Mouse (Mus musculus) erythroid progenitor cell, adult 5-6 weeks (primary cell): ENCODE measurements around the gene Olfr281. TPM values are rescaled to one million over a fixed set of nuclear protein-coding genes. Genes with fewer than 3 reads are reported as not detected.
"Not testable (repeated sequence)": the region's sequence is repeated elsewhere in the genome, so short reads cannot be mapped to it uniquely, and the experiment has no call there.

Experiments
- ATAC-seq: replicated peaks from 2 replicates; pipeline ENCODE4 v1.8.0; 2016; ENCODE audit warnings: moderate number of reproducible peaks, mild to moderate bottlenecking, moderate TSS enrichment, inconsistent platforms; ENCODE audit not compliant: poor library complexity, low FRiP score, severe bottlenecking
- total RNA-seq, 2 experiments: library from RNA; stranded (forward) in 1 of 2; stranded (reverse) in 1 of 2; fragments of 150-400 nt in 1 of 2; fragments of 186-747, 209-891 nt in 1 of 2; gene quantifications; 2 replicates each; pipeline versions ENCODE4 v1.2.3 to v1.2.4; 2015 to 2017; ENCODE audit warnings: low replicate concordance in 2 of 2

The Olfr281 gene
- total RNA-seq (2015; ENCODE audit: low replicate concordance) (not detected in 2 replicates), total RNA-seq (2017; ENCODE audit: low replicate concordance) (not detected in 2 replicates)

DNA sequence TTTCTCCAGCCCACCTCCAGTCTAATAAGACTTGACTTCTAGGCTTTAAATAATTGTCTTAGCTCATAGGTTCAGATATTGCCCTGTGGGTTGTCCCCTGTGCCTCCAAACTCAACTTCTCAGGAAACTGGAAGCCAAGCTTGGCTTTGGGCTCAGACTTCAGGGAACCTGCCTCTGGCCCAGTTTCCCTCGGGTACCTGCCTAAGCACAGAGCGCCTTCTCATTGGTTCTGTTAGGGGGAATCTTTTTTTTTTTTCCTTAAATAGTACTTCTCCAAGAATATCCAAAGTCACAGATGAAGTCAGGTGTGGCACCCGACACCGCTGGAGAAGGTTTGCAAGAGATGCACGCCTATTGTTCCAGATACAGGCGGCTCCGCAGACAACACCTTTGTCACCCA, at the start of gene Olfr281:
Gene Olfr281, plus strand, starts transcription at position 301 of the 400 bp plus-strand sequence.
- no peak for ATAC-seq

DNA sequence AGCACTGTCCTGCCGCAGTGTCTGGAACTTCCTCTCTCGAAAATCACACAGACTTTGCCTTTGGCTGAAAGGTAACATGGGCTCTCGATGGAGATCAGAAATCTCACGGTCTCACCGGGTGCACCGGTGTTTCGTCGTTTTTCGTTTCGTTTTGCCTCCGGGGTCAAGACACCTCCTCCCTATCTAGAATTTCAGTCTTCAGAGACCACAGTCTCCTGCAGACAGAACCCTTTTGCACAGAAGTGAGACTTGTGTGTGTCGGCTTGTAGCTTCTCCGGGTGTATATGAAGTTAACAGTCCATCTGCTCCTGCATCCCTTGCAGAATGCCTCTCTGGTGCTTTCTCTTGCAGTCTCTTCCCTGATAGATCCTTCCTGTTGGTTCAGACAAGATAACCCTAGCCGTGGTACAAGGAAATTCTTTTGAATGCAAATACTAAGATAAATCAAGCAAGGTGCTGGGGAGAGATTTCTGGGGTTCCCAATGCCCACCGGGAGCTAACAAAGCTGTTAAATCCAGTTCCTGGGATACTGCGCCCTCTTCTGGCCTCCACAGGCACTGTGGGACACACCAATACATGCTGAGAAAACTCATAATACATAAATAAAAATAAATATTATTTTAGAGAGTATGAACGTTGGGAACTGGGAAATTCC, 43.9 kb upstream of the Olfr281 start:
- no peak for ATAC-seq

DNA sequence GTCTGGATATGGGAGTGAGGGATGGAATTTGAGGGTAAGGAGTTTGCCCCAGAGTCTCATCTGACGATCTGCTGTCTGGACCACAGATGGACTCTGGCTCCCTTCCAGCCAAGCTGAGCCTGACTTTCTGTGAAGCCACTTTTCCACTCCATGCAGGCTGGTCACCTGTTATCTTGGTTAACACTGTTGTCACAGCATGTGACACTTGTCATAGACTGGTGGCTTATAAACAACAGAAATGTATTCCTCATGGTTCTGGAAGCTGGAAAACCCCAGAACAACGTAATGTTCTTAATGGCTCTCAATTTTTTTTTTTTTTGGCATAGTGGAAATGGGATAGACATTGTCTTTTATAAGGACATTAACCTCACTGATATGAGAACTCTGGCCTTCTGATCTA, 42.8 kb upstream of the Olfr281 start:
- ATAC-seq: no peak

DNA sequence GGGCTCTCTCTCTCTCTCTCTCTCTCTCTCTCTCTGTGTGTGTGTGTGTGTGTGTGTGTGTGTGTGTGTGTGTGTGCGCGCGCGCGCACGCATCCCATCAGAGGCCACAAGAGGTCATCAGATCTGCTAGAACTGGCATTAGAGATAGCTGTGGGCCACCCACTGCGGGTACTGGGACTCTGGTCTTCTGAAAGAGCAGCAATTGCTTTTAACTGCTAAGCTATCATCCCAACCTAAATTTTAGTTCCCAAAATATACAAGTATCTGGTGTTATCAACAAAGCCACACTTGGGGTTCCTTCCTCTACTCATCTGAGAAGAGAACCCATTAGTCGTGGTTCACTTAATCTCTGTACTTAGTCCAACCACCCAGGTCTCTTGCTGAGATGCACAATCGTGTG, 42.1 kb upstream of the Olfr281 start:
- no peak for ATAC-seq

DNA sequence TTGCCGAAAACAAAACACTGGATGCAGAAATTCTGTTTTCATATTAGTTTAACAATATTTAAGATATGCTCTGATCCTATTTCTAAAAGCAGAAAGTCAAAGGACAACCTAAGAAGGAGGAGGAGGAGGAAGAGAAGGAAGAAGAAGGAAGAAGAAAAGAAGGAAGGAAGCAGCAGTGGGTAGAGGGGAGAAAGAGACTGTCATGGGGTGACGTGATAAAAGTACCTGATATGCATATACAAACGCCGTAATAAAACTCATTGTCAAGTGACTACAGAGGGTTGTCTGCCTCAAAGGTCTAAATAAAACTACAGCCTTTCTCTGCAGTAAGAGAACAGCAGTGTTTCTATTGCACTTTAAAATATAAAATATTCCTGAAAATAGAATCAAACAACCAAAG, 36.4 kb upstream of the Olfr281 start:
- ATAC-seq: no peak

DNA sequence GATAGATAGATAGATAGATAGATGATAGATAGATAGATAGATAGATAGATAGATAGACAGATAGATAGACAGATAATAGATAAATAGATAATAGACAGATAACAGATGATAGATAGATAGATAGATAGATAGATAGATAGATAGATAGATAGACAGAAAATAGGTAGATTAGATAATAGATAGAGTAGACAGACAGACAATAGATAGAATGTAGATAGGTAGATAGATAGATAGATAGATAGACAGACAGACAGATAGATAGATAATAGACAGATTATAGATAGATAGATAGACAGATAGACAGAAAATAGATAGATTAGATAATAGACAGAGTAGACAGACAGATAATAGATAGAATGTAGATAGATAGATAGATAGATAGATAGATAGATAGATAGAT, 35.6 kb upstream of the Olfr281 start:
- not testable (repeated sequence) for ATAC-seq

DNA sequence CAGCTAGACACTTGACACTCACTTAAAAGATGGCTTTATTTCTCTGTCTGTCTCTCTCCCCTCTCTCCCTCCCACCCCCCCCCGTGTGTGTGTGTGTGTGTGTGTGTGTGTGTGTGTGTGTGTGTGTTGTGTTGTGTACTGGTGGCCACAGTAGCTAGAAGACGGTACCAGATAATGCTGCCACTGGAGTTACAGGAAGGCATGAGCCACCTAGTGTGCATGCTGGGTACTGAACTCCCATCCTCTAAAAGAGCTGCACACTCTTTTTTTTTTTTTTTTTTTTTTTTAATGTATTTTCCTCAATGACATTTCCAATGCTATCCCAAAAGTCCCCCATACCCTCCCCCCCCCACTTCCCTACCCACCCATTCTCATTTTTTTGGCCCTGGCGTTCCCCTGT, 35.1 kb upstream of the Olfr281 start:
- not testable (repeated sequence) for ATAC-seq

DNA sequence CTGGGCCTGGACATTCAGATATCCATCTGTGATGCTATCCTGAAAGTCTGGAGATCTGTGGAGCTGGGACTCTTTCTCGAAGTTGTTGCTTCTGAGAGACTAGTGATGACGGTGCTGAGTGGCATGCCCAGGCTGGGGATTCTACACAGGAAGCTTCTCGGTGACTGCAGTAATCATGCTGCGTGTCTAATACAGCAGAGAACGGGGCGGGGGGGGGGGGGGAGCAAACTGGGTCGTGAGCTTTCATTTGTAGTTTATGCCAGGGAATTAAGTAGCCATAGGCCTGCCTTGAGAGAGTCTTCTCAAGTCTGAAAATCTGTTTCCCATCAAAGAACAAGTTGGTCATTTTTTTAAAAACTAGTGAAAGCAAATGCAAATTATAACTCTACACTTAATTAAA, 34.3 kb upstream of the Olfr281 start:
- ATAC-seq: no peak

DNA sequence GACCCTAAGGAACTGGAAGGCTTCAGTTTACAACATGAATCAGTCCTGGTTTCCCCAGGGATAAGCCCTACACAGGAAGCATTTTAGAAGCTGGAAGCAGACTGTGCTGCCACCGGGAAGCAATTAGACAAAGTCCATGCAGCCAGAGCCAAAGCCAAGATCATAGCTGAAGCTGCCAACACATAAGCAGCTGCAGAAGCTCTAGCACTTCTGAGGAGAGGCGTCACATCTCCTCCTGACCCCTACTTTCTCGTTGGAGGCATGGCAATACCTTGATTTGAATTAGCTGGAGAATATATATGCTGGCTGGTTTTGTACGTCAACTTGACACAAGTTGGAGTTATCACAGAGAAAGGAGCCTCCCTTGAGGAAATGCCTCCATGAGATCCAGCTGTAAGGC, 31.5 kb upstream of the Olfr281 start:
- no peak for ATAC-seq

DNA sequence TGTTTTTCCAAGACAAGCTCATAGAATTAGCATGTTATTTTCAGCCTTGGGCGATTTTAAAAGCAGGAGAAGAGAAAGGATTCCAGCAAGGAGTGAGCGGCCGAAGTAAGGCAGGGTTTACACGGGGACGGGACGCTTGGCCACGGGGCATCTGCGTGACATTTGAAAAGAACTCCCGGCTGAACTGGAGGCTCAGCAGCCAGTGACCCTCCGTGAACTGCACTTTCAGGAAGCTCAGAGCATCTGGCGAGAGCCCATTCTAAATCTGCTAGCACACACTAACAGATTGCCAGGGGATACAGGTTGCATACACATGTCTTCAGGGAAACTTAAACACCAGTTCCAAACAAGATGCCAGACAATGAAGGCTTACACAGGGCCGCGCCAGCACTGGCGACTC, 28.1 kb upstream of the Olfr281 start:
- ATAC-seq: no peak

DNA sequence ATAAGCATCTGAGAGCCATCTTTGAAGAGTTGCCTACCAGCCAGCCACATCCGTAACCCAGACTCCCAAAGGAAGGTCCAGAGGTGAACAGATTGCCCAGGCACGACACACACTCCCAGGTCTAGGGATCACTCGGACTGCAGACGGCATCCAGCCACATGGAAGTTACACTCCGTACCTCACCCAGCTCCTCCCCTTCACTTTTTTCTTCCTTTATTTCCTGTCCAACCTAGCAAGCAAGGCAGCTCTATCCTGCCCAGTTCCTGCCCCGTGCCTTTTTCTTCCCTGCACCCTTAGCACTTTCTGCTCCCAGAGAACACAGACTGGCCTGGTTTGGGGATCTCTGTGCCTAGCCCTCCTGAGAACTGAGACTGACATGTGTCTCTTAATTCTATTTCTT, 27.6 kb upstream of the Olfr281 start:
- ATAC-seq: no peak

DNA sequence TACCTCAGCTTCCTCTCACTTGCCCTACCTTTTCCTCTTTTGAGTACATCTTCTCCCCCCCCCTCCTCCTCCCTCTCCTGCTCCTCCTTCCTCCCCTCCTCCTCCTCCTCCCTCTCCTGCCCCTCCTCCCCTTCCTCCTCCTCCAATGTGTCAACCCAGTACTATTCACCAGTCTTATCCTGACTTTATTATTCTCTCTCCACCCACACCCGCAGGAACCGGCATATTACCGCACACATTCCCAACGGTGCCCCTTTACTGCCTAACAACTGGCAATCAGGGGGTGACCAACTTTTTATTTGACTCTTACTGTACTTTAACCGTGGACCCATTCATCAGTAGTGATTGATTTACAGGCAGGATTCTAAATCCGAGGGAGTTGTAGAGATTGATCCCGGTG, 27.2 kb upstream of the Olfr281 start:
- no peak for ATAC-seq

DNA sequence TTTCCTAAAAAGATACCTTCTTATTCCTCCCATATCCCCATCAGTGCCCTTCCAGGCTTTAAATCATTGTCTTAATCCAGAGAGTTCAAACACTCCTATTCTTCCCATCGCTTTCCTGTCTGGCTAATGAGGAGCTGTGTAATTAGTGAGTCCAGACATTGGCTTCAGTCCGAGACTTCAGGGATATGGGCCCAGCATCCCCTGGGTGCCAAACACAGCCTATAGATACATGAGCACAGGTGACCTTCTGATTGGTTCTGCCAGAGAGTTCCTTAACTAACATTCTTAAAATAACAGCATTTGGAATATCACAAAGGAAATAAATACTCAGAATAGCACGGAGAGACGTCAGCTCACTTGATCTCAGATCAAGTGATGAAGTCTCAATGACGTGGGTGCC, 21.5 kb upstream of the Olfr281 start, which contains the start of gene Olfr282:
Gene Olfr282, plus strand, starts transcription at position 301 of the 400 bp plus-strand sequence.
- ATAC-seq: not testable (repeated sequence)

DNA sequence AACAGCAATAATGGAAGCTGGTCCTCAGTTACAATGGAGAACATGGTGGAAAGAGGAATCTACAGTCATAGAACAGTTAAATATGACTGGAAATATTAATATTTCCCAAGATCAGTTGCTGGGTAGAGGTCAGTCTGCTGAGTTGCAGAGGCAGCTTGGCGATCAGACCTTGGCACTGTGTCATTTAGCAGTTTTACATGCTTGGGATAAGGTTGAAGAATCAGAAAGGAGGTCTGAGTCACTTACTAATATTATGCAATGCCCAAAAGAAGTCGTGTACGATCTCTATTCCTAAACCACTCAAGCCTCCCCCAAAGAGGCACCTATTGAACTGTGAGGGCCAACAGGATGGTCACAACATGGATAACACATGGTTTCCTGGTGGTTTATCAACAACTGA, 7.8 kb upstream of the Olfr281 start:
- no peak for ATAC-seq

DNA sequence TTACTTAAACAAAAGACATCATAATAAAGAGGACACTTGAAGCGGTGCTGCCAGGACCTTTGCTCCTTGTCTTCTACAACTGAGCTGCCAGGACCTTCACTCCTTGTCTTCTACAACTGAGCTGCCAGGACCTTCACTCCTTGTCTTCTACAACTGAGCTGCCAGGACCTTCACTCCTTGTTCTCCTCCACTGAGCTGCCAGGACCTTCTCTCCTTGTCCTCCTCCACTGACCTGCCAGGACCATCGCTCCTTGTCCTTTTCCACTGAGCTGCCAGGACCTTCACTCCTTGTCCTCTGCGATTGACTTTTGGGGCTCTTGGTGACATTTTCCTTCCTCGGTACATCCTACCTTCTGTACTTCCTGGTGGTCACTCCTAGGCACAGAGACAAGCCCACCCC, 3.9 kb upstream of the Olfr281 start:
- no peak for ATAC-seq

DNA sequence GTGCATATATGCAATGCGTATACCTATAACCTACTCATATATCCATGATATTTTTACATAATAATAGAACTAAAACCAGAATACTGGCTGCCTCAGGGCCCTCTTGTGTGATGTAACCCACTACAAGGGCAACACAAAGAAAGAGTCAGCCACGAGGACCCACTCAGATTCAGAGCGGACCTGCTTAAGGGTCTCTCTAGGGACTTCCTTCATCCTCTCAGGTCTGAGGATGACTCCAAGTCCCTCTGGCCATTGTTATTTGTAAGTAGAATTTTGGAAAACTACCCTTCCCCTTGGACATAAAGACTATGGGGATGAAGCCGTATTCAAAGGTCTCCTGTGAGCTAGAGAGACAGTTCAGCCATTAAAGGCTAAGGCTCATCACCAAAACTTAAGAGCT, 17.2 kb downstream of the Olfr281 start, which contains the start of gene OR5BS1P:
Gene OR5BS1P, plus strand, starts transcription at position 301 of the 400 bp plus-strand sequence.
- no peak for ATAC-seq

DNA sequence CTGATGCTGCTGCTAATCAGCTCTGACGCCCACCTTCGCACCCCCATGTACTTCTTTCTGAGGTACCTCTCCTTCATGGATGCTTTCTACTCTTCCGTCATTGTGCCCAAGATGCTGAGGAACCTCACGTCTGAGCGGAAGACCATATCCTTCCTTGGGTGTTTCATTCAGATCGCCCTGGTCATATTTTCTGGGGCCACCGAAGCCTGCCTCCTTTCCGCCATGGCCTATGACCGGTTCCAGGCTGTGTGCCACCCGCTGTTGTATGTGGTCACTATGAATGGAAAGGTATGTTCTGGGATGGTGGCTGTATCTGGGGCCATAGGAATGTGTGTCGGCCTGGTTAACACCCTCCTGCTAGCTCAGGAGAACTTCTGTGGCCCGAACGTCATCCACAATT, 19.2 kb downstream of the Olfr281 start:
- ATAC-seq: no peak

DNA sequence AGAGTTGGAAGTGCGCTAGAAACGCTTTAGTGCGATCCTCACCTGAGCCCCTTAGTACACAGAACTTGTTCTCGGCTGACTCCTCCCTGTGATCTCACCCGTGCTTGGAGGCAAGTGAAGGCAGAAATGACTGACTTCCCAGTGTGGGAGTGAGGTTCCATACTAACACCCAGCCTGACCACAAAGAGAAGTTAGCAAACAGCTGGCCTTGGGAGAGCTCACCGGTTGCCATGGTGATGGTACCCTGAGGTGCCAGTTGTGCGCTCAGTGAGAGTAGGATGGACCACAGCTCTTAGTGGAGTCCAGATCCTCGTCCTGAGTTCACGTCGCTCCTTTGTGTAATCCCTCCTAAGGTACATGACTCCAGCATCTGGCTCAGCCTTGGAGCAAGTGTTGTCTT, 22.6 kb downstream of the Olfr281 start:
- ATAC-seq: no peak

DNA sequence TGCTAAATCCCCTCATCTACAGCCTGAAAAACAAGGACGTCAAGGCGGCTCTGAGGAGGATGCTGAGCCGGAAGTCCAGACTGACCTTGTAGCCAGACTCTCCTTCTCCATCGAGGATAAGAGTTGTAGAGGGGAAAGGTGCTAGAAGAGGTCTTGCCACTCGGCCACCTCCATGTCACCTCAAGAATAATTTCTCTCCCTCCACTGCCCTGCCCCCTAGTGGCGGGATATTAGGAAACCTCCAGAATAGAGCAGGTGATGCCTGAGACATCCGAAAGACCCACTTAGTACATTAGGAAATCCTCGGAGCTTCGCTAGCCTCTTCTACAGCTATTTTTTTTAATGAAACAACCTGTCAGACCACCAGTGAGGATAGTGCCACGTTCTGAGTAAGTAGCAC, 23.0 kb downstream of the Olfr281 start:
- ATAC-seq: 0 out of 2 replicates have a peak, but pooled peaks have one; percentile 10

DNA sequence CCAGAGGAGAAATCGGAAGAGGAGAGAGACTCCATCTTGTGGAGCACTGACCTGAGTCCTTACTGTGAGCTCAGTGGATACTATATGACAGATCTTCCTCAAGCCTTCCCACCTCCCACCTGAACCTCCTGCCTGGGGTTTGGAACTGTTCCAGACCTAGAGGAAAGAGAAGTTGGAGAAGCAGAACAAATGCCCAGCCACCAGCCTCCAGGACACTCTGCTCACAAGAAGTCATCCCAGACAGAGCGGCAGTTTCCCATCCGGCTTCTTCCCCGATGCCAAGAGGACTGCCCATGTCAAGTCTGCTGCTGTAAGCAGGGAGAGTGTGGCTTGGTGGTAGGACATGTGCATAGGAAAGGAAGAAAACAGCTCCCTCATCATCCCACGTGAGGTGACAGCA, 23.9 kb downstream of the Olfr281 start:
- no peak for ATAC-seq

DNA sequence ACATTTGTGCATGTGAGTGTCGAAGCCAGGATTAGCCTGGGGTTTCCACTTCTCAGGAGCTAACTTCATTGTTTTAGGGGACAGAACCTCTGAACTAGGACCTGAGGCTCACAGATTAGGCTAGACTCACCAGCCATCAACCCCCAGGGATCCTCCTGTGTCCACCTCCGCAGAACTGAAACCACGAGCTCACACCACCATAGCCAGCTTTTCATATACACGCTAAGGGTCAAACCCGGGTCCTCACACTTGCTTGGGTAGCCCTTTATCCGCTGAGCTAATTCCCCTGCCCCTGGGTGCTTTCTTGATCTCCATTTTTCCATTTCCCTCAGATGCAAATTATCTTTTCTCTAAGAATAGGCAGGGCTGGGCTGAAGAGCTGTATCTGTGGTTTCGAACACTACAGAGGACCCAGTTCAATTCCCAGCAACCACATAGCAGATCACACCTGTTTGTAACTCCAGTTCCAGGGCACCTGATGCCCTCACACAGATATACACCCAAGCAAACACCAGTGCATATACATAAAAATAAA, 27.2 kb downstream of the Olfr281 start:
- ATAC-seq: no peak

DNA sequence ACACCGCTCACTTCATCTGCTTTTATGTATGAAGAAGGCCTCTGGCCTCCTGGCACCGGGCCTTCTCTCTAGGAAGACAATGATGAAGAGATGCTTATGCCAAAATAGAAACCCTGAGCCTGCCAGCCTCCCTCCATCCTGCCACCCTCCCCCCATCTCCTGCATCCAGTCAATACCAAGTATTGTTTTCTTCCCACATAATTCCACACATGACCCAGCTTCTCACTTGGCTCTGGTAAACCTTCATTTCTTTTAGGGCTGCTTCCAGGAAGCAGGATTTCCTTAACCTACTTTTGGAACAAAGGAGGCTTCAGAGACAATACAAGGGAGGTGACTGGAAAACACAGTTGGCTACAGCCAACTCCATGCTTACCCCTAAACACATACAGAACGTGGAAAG, 30.3 kb downstream of the Olfr281 start, which contains the start of gene Lalba:
Gene Lalba, minus strand, starts transcription at position 21 of the 400 bp plus-strand sequence.
- ATAC-seq: no peak
